Mouse (Mus musculus) large intestine, adult 2 months (tissue): ENCODE data around the gene Cmya5. TPM values are rescaled to one million over a fixed set of nuclear protein-coding genes. Genes with fewer than 3 reads are reported as not detected.
"Not testable (repeated sequence)": the region's sequence is repeated elsewhere in the genome, so short reads cannot be mapped to it uniquely, and the experiment has no call there.

Experiments used
- DNase-seq: peaks from one replicate; pipeline ENCODE4 v3.0.0-alpha.2; 2012; ENCODE audit warnings: low read depth, low spot score
- WGBS: fragments of 180-500 bp; shearing (Covaris S2); methylation state at CpG from one replicate; pipeline ENCODE4 v1.1.7; 2018; 5-methylcytosine and 5-hydroxymethylcytosine counted together
- polyA plus RNA-seq: library from polyadenylated mRNA; depleted of rRNA; stranded (reverse); fragments of >200 nt; gene quantifications from 2 replicates; pipeline ENCODE4 v1.2.3, GENCODE M21; 2012

Cmya5 gene
- polyA plus RNA-seq, 1 experiment = 0.06 TPM

- DNase-seq = no peak
- 90% methylated on average over 5 of the region's 5 CpGs for WGBS
Measured at GRCm38 (mm10) chr13:93128961-93129360, 15.6 kb downstream of the Cmya5 start.

- no peak for DNase-seq
- WGBS = 77% methylated on average over 8 of the region's 8 CpGs
Measured at GRCm38 (mm10) chr13:93128111-93128860, 16.2 kb downstream of the Cmya5 start.

- no peak for DNase-seq
- WGBS = 91% methylated on average over 9 of the region's 9 CpGs
Measured at GRCm38 (mm10) chr13:93122321-93122720, 22.2 kb downstream of the Cmya5 start.

- no peak for DNase-seq
- WGBS = 36% methylated on average over 7 of the region's 7 CpGs
Measured at GRCm38 (mm10) chr13:93117241-93117640, 27.3 kb downstream of the Cmya5 start.

GRCm38 (mm10) chr13:93102340-93103090 is 42.0 kb downstream of the Cmya5 start:
- no peak for DNase-seq
- 78% methylated on average over 4 of the region's 4 CpGs for WGBS

- no peak for DNase-seq
- 87% methylated on average over 3 of the region's 3 CpGs for WGBS
Measured at GRCm38 (mm10) chr13:93098596-93098995, 45.9 kb downstream of the Cmya5 start.

GRCm38 (mm10) chr13:93096643-93097042 is 47.9 kb downstream of the Cmya5 start:
- DNase-seq = no peak
- 89% methylated on average over 6 of the region's 6 CpGs for WGBS

- WGBS = 83% methylated on average over 15 of the region's 15 CpGs
- no peak for DNase-seq
Measured at GRCm38 (mm10) chr13:93095097-93095791, 49.3 kb downstream of the Cmya5 start.

- DNase-seq = no peak
- 73% methylated on average over 10 of the region's 10 CpGs for WGBS
Measured at GRCm38 (mm10) chr13:93094204-93094935, 50.2 kb downstream of the Cmya5 start.

- DNase-seq = no peak
- 77% methylated on average over 5 of the region's 5 CpGs for WGBS
Measured at GRCm38 (mm10) chr13:93093697-93094096, 50.8 kb downstream of the Cmya5 start.

GRCm38 (mm10) chr13:93092916-93093429 is 51.6 kb downstream of the Cmya5 start:
- no peak for DNase-seq
- WGBS = 58% methylated on average over 2 of the region's 2 CpGs

- 85% methylated on average over 10 of the region's 10 CpGs for WGBS
- DNase-seq = no peak
Measured at GRCm38 (mm10) chr13:93091866-93092455, 52.6 kb downstream of the Cmya5 start.

- DNase-seq = no peak
- WGBS = 89% methylated on average over 9 of the region's 9 CpGs
Measured at GRCm38 (mm10) chr13:93091176-93091575, 53.3 kb downstream of the Cmya5 start.

GRCm38 (mm10) chr13:93089481-93089880 is 55.0 kb downstream of the Cmya5 start:
- DNase-seq = no peak
- WGBS = 80% methylated on average over 5 of the region's 5 CpGs

- WGBS = 82% methylated on average over 4 of the region's 4 CpGs
- no peak for DNase-seq
Measured at GRCm38 (mm10) chr13:93085711-93086110, 58.8 kb downstream of the Cmya5 start.

GRCm38 (mm10) chr13:93082324-93082723 is 62.2 kb downstream of the Cmya5 start:
- WGBS = 58% methylated on average over 1 of the region's 1 CpGs
- DNase-seq = not testable (repeated sequence)

GRCm38 (mm10) chr13:93080859-93081258 is 63.7 kb downstream of the Cmya5 start:
- WGBS = 81% methylated on average over 2 of the region's 2 CpGs
- DNase-seq = no peak

GRCm38 (mm10) chr13:93074147-93074641 is 70.3 kb downstream of the Cmya5 start:
- 59% methylated on average over 17 of the region's 17 CpGs for WGBS
- no peak for DNase-seq

- no peak for DNase-seq
- 17% methylated on average over 2 of the region's 2 CpGs for WGBS
Measured at GRCm38 (mm10) chr13:93073595-93073994, 70.9 kb downstream of the Cmya5 start.
